Mouse (Mus musculus) A20 (cell line): ENCODE measurements around the gene Morn2.
A peak's percentile ranks its signal among the peaks of the same experiment; 100 is the strongest.

Experiments
- DNase-seq: peaks from one replicate; pipeline ENCODE4 v3.0.0-alpha.2; 2011; ENCODE audit warnings: low read depth, low spot score

Gene Morn2

GRCm38 (mm10) chr17:80323658-80324057, 33.7 kb downstream of the Morn2 start:
- no peak for DNase-seq

GRCm38 (mm10) chr17:80324521-80324920, 34.5 kb downstream of the Morn2 start:
- no peak for DNase-seq

GRCm38 (mm10) chr17:80325456-80325855, 35.5 kb downstream of the Morn2 start:
- no peak for DNase-seq

DNA sequence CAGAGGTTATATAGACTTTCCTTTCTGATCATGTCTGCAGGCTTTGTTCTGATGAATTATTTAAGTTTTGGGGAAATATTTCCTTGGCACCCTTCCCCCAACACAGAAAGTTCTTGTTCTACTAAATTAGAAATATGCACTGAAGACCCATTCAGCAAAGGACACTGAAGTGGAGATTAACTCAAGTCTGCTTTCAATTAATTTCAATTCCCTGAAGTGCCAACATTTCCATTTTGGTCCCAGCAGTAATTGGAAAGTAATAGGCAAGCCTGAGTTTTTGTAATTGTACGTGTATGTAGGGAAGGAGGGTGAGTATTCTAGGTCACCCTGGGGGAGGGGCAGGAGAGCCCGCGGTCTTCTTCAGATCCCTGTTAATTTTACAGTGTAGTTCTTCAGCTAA, 36.4 kb downstream of the Morn2 start:
- no peak for DNase-seq

- peak; percentile 53 for DNase-seq
Observed at GRCm38 (mm10) chr17:80332386-80332785, 42.4 kb downstream of the Morn2 start.

- peak; percentile 48 for DNase-seq
Observed at GRCm38 (mm10) chr17:80345277-80345676, 55.3 kb downstream of the Morn2 start.

DNA sequence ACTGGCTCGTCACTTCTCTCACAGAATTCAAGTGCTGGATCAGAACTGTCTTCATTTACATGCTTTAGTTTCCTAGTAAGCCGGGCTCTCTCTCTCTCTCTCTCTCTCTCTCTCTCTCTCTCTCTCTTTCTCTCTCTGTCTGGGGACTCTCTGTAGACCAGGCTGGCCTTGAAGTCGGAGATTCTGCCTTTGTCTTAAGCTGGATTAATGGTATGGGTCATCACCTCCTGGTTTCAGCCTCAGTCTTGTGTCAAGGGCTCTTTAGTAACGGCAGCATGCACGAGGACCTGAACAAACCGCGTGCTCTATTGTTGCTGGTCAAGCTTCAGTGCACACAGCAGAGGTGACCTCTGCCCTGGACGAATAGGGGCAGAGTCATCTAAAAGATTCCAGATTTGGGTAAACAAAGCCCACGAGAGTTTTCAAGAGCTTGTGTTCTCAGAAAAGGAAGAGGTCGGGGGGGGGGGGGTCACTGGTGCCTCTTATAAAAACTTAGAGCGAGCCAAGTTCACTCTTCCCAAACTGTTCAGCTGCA, 56.7 kb downstream of the Morn2 start:
- no peak for DNase-seq
